Mouse (Mus musculus): ENCODE results near the gene Ctnna2. TPM values are rescaled to one million over a fixed set of nuclear protein-coding genes. Genes with fewer than 3 reads are reported as not detected.

Ctnna2 gene
- total RNA-seq, 1 experiment from 2014 or later = not detected

GRCm38 (mm10) chr6:77357748-77358470, 621.6 kb downstream of the Ctnna2 start:
- no peak for ATAC-seq (replicated peaks; ENCODE audit: insufficient number of reproducible peaks, low FRiP score, low TSS enrichment, poor library complexity, severe bottlenecking)

- ATAC-seq (replicated peaks; ENCODE audit: insufficient number of reproducible peaks, low FRiP score, low TSS enrichment, poor library complexity, severe bottlenecking) = no peak
These were observed 624.7 kb downstream of the Ctnna2 start for GRCm38 (mm10) chr6:77354826-77355225.

- ATAC-seq (replicated peaks; ENCODE audit: insufficient number of reproducible peaks, low FRiP score, low TSS enrichment, poor library complexity, severe bottlenecking) = no peak
These were observed 635.7 kb downstream of the Ctnna2 start for GRCm38 (mm10) chr6:77343781-77344180.

GRCm38 (mm10) chr6:77335537-77335936, 644.0 kb downstream of the Ctnna2 start:
- no peak for ATAC-seq (replicated peaks; ENCODE audit: insufficient number of reproducible peaks, low FRiP score, low TSS enrichment, poor library complexity, severe bottlenecking)

- no peak for ATAC-seq (replicated peaks; ENCODE audit: insufficient number of reproducible peaks, low FRiP score, low TSS enrichment, poor library complexity, severe bottlenecking)
These were observed 654.8 kb downstream of the Ctnna2 start for GRCm38 (mm10) chr6:77324748-77325147.

GRCm38 (mm10) chr6:77324327-77324726, 655.2 kb downstream of the Ctnna2 start:
- no peak for ATAC-seq (replicated peaks; ENCODE audit: insufficient number of reproducible peaks, low FRiP score, low TSS enrichment, poor library complexity, severe bottlenecking)

- no peak for ATAC-seq (replicated peaks; ENCODE audit: insufficient number of reproducible peaks, low FRiP score, low TSS enrichment, poor library complexity, severe bottlenecking)
These were observed 672.7 kb downstream of the Ctnna2 start for GRCm38 (mm10) chr6:77306796-77307195.

GRCm38 (mm10) chr6:77301305-77301704, 678.2 kb downstream of the Ctnna2 start:
- ATAC-seq (replicated peaks; ENCODE audit: insufficient number of reproducible peaks, low FRiP score, low TSS enrichment, poor library complexity, severe bottlenecking) = no peak

GRCm38 (mm10) chr6:77291415-77291814, 688.1 kb downstream of the Ctnna2 start:
- ATAC-seq (replicated peaks; ENCODE audit: insufficient number of reproducible peaks, low FRiP score, low TSS enrichment, poor library complexity, severe bottlenecking) = no peak

GRCm38 (mm10) chr6:77288402-77288801, 691.1 kb downstream of the Ctnna2 start:
- ATAC-seq (replicated peaks; ENCODE audit: insufficient number of reproducible peaks, low FRiP score, low TSS enrichment, poor library complexity, severe bottlenecking) = no peak

- no peak for ATAC-seq (replicated peaks; ENCODE audit: insufficient number of reproducible peaks, low FRiP score, low TSS enrichment, poor library complexity, severe bottlenecking)
These were observed 693.2 kb downstream of the Ctnna2 start for GRCm38 (mm10) chr6:77286317-77286716.

GRCm38 (mm10) chr6:77278794-77279193, 700.7 kb downstream of the Ctnna2 start:
- no peak for ATAC-seq (replicated peaks; ENCODE audit: insufficient number of reproducible peaks, low FRiP score, low TSS enrichment, poor library complexity, severe bottlenecking)

- no peak for ATAC-seq (replicated peaks; ENCODE audit: insufficient number of reproducible peaks, low FRiP score, low TSS enrichment, poor library complexity, severe bottlenecking)
These were observed 714.3 kb downstream of the Ctnna2 start for GRCm38 (mm10) chr6:77265163-77265562.

- ATAC-seq (replicated peaks; ENCODE audit: insufficient number of reproducible peaks, low FRiP score, low TSS enrichment, poor library complexity, severe bottlenecking) = no peak
These were observed 722.0 kb downstream of the Ctnna2 start for GRCm38 (mm10) chr6:77257358-77258105.

GRCm38 (mm10) chr6:77256348-77256747, 723.2 kb downstream of the Ctnna2 start:
- no peak for ATAC-seq (replicated peaks; ENCODE audit: insufficient number of reproducible peaks, low FRiP score, low TSS enrichment, poor library complexity, severe bottlenecking)

GRCm38 (mm10) chr6:77253480-77253879, 726.0 kb downstream of the Ctnna2 start:
- no peak for ATAC-seq (replicated peaks; ENCODE audit: insufficient number of reproducible peaks, low FRiP score, low TSS enrichment, poor library complexity, severe bottlenecking)

- ATAC-seq (replicated peaks; ENCODE audit: insufficient number of reproducible peaks, low FRiP score, low TSS enrichment, poor library complexity, severe bottlenecking) = no peak
These were observed 735.8 kb downstream of the Ctnna2 start for GRCm38 (mm10) chr6:77243541-77244231.

- ATAC-seq (replicated peaks; ENCODE audit: insufficient number of reproducible peaks, low FRiP score, low TSS enrichment, poor library complexity, severe bottlenecking) = no peak
These were observed 736.7 kb downstream of the Ctnna2 start, which contains the start of gene Lrrtm1 for GRCm38 (mm10) chr6:77242601-77243406. Lrrtm1 (plus strand) TSS chr6:77242689.

- no peak for ATAC-seq (replicated peaks; ENCODE audit: insufficient number of reproducible peaks, low FRiP score, low TSS enrichment, poor library complexity, severe bottlenecking)
These were observed 739.1 kb downstream of the Ctnna2 start for GRCm38 (mm10) chr6:77240426-77240825.

Data from monocyte, adult 5-6 weeks (primary cell).